Mouse (Mus musculus) CH12.LX (cell line): ENCODE results near the gene Esp36. TPM values are rescaled to one million over a fixed set of nuclear protein-coding genes. Genes with fewer than 3 reads are reported as not detected.

Experiments used
- polyA plus RNA-seq: library from polyadenylated mRNA; unstranded; fragments of >175 nt; gene quantifications from 2 replicates; pipeline ENCODE4 v1.2.1, GENCODE M21; 2012; ENCODE audit warnings: low read depth; ENCODE audit not compliant: insufficient read length
- total RNA-seq, 2 experiments: library from RNA; depleted of rRNA; stranded (reverse); fragments of 300-350 nt in 1 of 2; fragments of >200 nt in 1 of 2; gene quantifications; 2 replicates each; pipeline ENCODE4 v1.2.3; 2012 to 2014

Gene Esp36
- total and polyA plus RNA-seq, 3 experiments: not detected

Other genes with a start within 250 kb of the Esp36 start
- gene Olfr134, start 248.8 kb downstream of the Esp36 start, total RNA-seq (2012; rRNA removed): not detected in 2 replicates
- gene Olfr134, start 248.8 kb downstream of the Esp36 start, total RNA-seq (2014; rRNA removed): not detected in 2 replicates
- not detected in 2 replicates for gene Olfr134, start 248.8 kb downstream of the Esp36 start, polyA plus RNA-seq
- gene Olfr135, start 215.8 kb downstream of the Esp36 start, total RNA-seq (2012; rRNA removed): not detected in 2 replicates
- not detected in 2 replicates for gene Olfr135, start 215.8 kb downstream of the Esp36 start, total RNA-seq (2014; rRNA removed)
- gene Olfr135, start 215.8 kb downstream of the Esp36 start, polyA plus RNA-seq: not detected in 2 replicates
- gene Olfr138, start 159.2 kb downstream of the Esp36 start, total RNA-seq (2012; rRNA removed): not detected in 2 replicates
- not detected in 2 replicates for gene Olfr138, start 159.2 kb downstream of the Esp36 start, total RNA-seq (2014; rRNA removed)
- gene Olfr138, start 159.2 kb downstream of the Esp36 start, polyA plus RNA-seq: not detected in 2 replicates
- gene Olfr137, start 112.6 kb downstream of the Esp36 start, total RNA-seq (2012; rRNA removed): not detected in 2 replicates
- not detected in 2 replicates for gene Olfr137, start 112.6 kb downstream of the Esp36 start, total RNA-seq (2014; rRNA removed)
- not detected in 2 replicates for gene Olfr137, start 112.6 kb downstream of the Esp36 start, polyA plus RNA-seq
- gene Olfr136, start 90.4 kb downstream of the Esp36 start, total RNA-seq (2012; rRNA removed): not detected in 2 replicates
- gene Olfr136, start 90.4 kb downstream of the Esp36 start, total RNA-seq (2014; rRNA removed): not detected in 2 replicates
- gene Olfr136, start 90.4 kb downstream of the Esp36 start, polyA plus RNA-seq: not detected in 2 replicates
- not detected in 2 replicates for gene Esp34, start 134.0 kb upstream of the Esp36 start, total RNA-seq (2012; rRNA removed)
- gene Esp34, start 134.0 kb upstream of the Esp36 start, total RNA-seq (2014; rRNA removed): not detected in 2 replicates
- not detected in 2 replicates for gene Esp34, start 134.0 kb upstream of the Esp36 start, polyA plus RNA-seq
- gene Esp31, start 219.3 kb upstream of the Esp36 start, total RNA-seq (2012; rRNA removed): not detected in 2 replicates
- gene Esp31, start 219.3 kb upstream of the Esp36 start, total RNA-seq (2014; rRNA removed): not detected in 2 replicates
- gene Esp31, start 219.3 kb upstream of the Esp36 start, polyA plus RNA-seq: not detected in 2 replicates